Mouse (Mus musculus) ZHBTc4 (cell line): ENCODE results near the gene Gm5065.

Source experiments
- DNase-seq: peaks from one replicate; pipeline ENCODE4 v3.0.0-alpha.2; 2011; ENCODE audit warnings: low read depth, low spot score

The Gm5065 gene

GRCm38 (mm10) chr7:5350237-5350636 is at the start of gene Gm5065:
TSS of gene Gm5065 (plus strand) at chr7:5350537.
- DNase-seq = no peak

GRCm38 (mm10) chr7:5327511-5327910 is 22.8 kb upstream of the Gm5065 start:
- no peak for DNase-seq

GRCm38 (mm10) chr7:5350935-5351334 is 598 bp downstream of the Gm5065 start, which contains the start of gene Nlrp2:
TSS of gene Nlrp2 (minus strand) at chr7:5351035.
- DNase-seq = no peak

- no peak for DNase-seq
Observed at GRCm38 (mm10) chr7:5363599-5363998, 13.3 kb downstream of the Gm5065 start.

- no peak for DNase-seq
Observed at GRCm38 (mm10) chr7:5366724-5367123, 16.4 kb downstream of the Gm5065 start.

- DNase-seq = no peak
Observed at GRCm38 (mm10) chr7:5406201-5406600, 55.9 kb downstream of the Gm5065 start.
